Mouse (Mus musculus) liver, postnatal 0 days (tissue): ENCODE measurements at regions not wholly inside any gene's neighbourhood (a gene's known extent, or its start where the extent isn't known, plus 50 kb on each side); places are given as distances from the start of the nearest gene placed in this dataset.

ENCODE experiments used
- CTCF ChIP-seq: sonication (generic); IDR thresholded peaks from 2 replicates; pipeline ENCODE4 v1.5.1; 2016; ENCODE audit warnings: antibody characterized with exemption, low read depth
- EP300 ChIP-seq: IDR thresholded peaks from 2 replicates; pipeline ENCODE4 v1.6.1; 2016; ENCODE audit warnings: antibody characterized with exemption, low read depth, mild to moderate bottlenecking

GRCm38 (mm10) chr6:148553616-148554015 is 109.4 kb upstream of the Tmtc1 start:
- TF ChIP-seq CTCF (no peak), EP300 (no peak)
